Mouse (Mus musculus): Measurements from ENCODE around the gene Eif5a. TPM values are rescaled to one million over a fixed set of nuclear protein-coding genes. Genes with fewer than 3 reads are reported as not detected.

Eif5a gene
- polyA plus RNA-seq, 1 experiment from 2014 or later, result 1,129 TPM

GRCm38 (mm10) chr11:69908645-69909044, 13.1 kb downstream of the Eif5a start:
- WGBS, result 94% methylated on average over 11 of the region's 11 CpGs
- no peaks in the 10 kb centered on the region for H3K9me3 ChIP-seq

GRCm38 (mm10) chr11:69904311-69904710, 17.4 kb downstream of the Eif5a start:
- Histone ChIP-seq H3K36me3 (peaks cover 62% of the 10 kb centered on the region), H3K9me3 (no peaks in the 10 kb centered on the region), H3K4me3 (no peak overlapping the region), H3K27me3 (no peaks in the 10 kb centered on the region), H3K9ac (no peak overlapping the region), H3K4me1 (replicated peaks) (peaks cover 22% of the 10 kb centered on the region), H3K4me2 (no peak overlapping the region), H3K27ac (no peak overlapping the region)
- 98% methylated on average over 9 of the region's 9 CpGs for WGBS
- no peak for ATAC-seq (ENCODE audit: low FRiP score)

More at GRCm38 (mm10) chr11:69908645-69909044, 13.1 kb downstream of the Eif5a start:
- ATAC-seq (ENCODE audit: low FRiP score), result no peak
- Histone ChIP-seq H3K4me2 (no peak overlapping the region), H3K27ac (no peak overlapping the region), H3K4me3 (no peak overlapping the region), H3K9ac (no peak overlapping the region), H3K36me3 (peaks cover 98% of the 10 kb centered on the region), H3K4me1 (replicated peaks) (peaks cover 9% of the 10 kb centered on the region), H3K27me3 (no peaks in the 10 kb centered on the region)

GRCm38 (mm10) chr11:69902972-69903371, 18.8 kb downstream of the Eif5a start:
- Histone ChIP-seq H3K4me3 (peak overlapping the region; percentile 89), H3K9me3 (no peaks in the 10 kb centered on the region), H3K36me3 (peaks cover 49% of the 10 kb centered on the region), H3K27ac (no peak overlapping the region), H3K4me1 (replicated peaks) (peaks cover 35% of the 10 kb centered on the region), H3K27me3 (no peaks in the 10 kb centered on the region), H3K4me2 (peak overlapping the region; percentile 94), H3K9ac (peak overlapping the region; percentile 97)
- WGBS, result 88% methylated on average over 13 of the region's 13 CpGs
- no peak for ATAC-seq (ENCODE audit: low FRiP score)

GRCm38 (mm10) chr11:69901993-69902392, 19.8 kb downstream of the Eif5a start:
- Histone ChIP-seq H3K27me3 (no peaks in the 10 kb centered on the region), H3K4me1 (replicated peaks) (peaks cover 36% of the 10 kb centered on the region), H3K27ac (peak overlapping the region; percentile 99), H3K9me3 (no peaks in the 10 kb centered on the region), H3K9ac (peak overlapping the region; percentile 97), H3K4me3 (peak overlapping the region; percentile 89), H3K36me3 (peaks cover 41% of the 10 kb centered on the region), H3K4me2 (peak overlapping the region; percentile 94)
- under 1% methylated on average over 34 of the region's 39 CpGs for WGBS
- ATAC-seq (ENCODE audit: low FRiP score), result no peak

- peaks cover 36% of the 10 kb centered on the region for H3K4me1 ChIP-seq (replicated peaks)
- peak overlapping the region; percentile 99 for H3K27ac ChIP-seq
- ATAC-seq (ENCODE audit: low FRiP score), result peak; percentile 74
- H3K9me3 ChIP-seq, result no peaks in the 10 kb centered on the region
- peak overlapping the region; percentile 89 for H3K4me3 ChIP-seq
- WGBS, result under 1% methylated on average over 42 of the region's 42 CpGs
- H3K4me2 ChIP-seq, result peak overlapping the region; percentile 94
- peaks cover 36% of the 10 kb centered on the region for H3K36me3 ChIP-seq
- no peaks in the 10 kb centered on the region for H3K27me3 ChIP-seq
- H3K9ac ChIP-seq, result peak overlapping the region; percentile 97
Measured at GRCm38 (mm10) chr11:69901406-69901846, 20.3 kb downstream of the Eif5a start.

- Histone ChIP-seq H3K4me3 (peak within 1 kb of the TSS; percentile 89), H3K4me1 (replicated peaks) (peaks cover 36% of the 10 kb centered on the region), H3K27me3 (no peaks in the 10 kb centered on the region), H3K27ac (peak within 1 kb of the TSS; percentile 99), H3K36me3 (peaks cover 29% of the 10 kb centered on the region), H3K4me2 (peak within 1 kb of the TSS; percentile 94), H3K9me3 (no peaks in the 10 kb centered on the region), H3K9ac (peak within 1 kb of the TSS; percentile 97)
- ATAC-seq (ENCODE audit: low FRiP score), result peak; percentile 93
- WGBS, result under 1% methylated on average over 38 of the region's 38 CpGs
Measured at GRCm38 (mm10) chr11:69900471-69901405, 21.0 kb downstream of the Eif5a start, which contains the start of the genes 2810408A11Rik and Neurl4. 2810408A11Rik (minus strand) TSS chr11:69900987. Neurl4 (plus strand) TSS chr11:69901072.

- Histone ChIP-seq H3K27ac (peak overlapping the region; percentile 99; the same call in 1 of the 2 replicates), H3K36me3 (peaks cover 21% of the 10 kb centered on the region), H3K9me3 (no peaks in the 10 kb centered on the region), H3K4me1 (replicated peaks) (peaks cover 36% of the 10 kb centered on the region), H3K9ac (peak overlapping the region; percentile 97), H3K4me2 (peak overlapping the region; percentile 94), H3K4me3 (peak overlapping the region; percentile 89), H3K27me3 (no peaks in the 10 kb centered on the region)
- WGBS, result 35% methylated on average over 4 of the region's 4 CpGs
- no peak for ATAC-seq (ENCODE audit: low FRiP score)
Measured at GRCm38 (mm10) chr11:69899870-69900269, 21.9 kb downstream of the Eif5a start.

GRCm38 (mm10) chr11:69895291-69895690, 26.5 kb downstream of the Eif5a start, which contains the start of gene Acap1:
Acap1 (minus strand) TSS chr11:69895539.
- ATAC-seq (ENCODE audit: low FRiP score), result no peak
- Histone ChIP-seq H3K27ac (no peak within 1 kb of the TSS), H3K4me2 (no peak within 1 kb of the TSS), H3K27me3 (0 out of 2 replicates have a peak, but pooled peaks cover 3% of the 10 kb centered on the region), H3K9ac (no peak within 1 kb of the TSS), H3K36me3 (peaks cover 3% of the 10 kb centered on the region; the same call in 1 of the 2 replicates), H3K4me3 (no peak within 1 kb of the TSS), H3K9me3 (no peaks in the 10 kb centered on the region), H3K4me1 (replicated peaks) (peaks cover 21% of the 10 kb centered on the region)
- WGBS, result 84% methylated on average over 4 of the region's 4 CpGs

- peaks cover 17% of the 10 kb centered on the region for H3K4me1 ChIP-seq (replicated peaks)
- H3K27ac ChIP-seq, result no peak overlapping the region
- no peak overlapping the region for H3K4me2 ChIP-seq
- H3K9me3 ChIP-seq, result no peaks in the 10 kb centered on the region
- no peak overlapping the region for H3K4me3 ChIP-seq
- WGBS, result 80% methylated on average over 5 of the region's 5 CpGs
- ATAC-seq (ENCODE audit: low FRiP score), result no peak
- H3K36me3 ChIP-seq, result peaks cover 3% of the 10 kb centered on the region; the same call in 1 of the 2 replicates
- no peak overlapping the region for H3K9ac ChIP-seq
- 0 out of 2 replicates have a peak, but pooled peaks cover 3% of the 10 kb centered on the region for H3K27me3 ChIP-seq
Measured at GRCm38 (mm10) chr11:69894671-69895070, 27.1 kb downstream of the Eif5a start.

GRCm38 (mm10) chr11:69891482-69891881, 30.3 kb downstream of the Eif5a start:
- WGBS, result 71% methylated on average over 4 of the region's 4 CpGs
- 0 out of 2 replicates have a peak, but pooled peaks cover 3% of the 10 kb centered on the region for H3K27me3 ChIP-seq
- no peaks in the 10 kb centered on the region for H3K36me3 ChIP-seq
- no peaks in the 10 kb centered on the region; the same call in 1 of the 2 replicates for H3K4me1 ChIP-seq (replicated peaks)
- H3K9me3 ChIP-seq, result no peaks in the 10 kb centered on the region
- no peak overlapping the region for H3K4me2 ChIP-seq
- no peak overlapping the region for H3K9ac ChIP-seq
- ATAC-seq (ENCODE audit: low FRiP score), result no peak
- H3K4me3 ChIP-seq, result no peak overlapping the region
- no peak overlapping the region for H3K27ac ChIP-seq

- no peaks in the 10 kb centered on the region for H3K9me3 ChIP-seq
- no peak overlapping the region for H3K4me2 ChIP-seq
- no peak for ATAC-seq (ENCODE audit: low FRiP score)
- WGBS, result 77% methylated on average over 8 of the region's 8 CpGs
- H3K4me3 ChIP-seq, result no peak overlapping the region
- H3K27me3 ChIP-seq, result peaks cover 16% of the 10 kb centered on the region
- no peak overlapping the region for H3K9ac ChIP-seq
- H3K4me1 ChIP-seq (replicated peaks), result no peaks in the 10 kb centered on the region; the same call in 1 of the 2 replicates
- H3K27ac ChIP-seq, result no peak overlapping the region
- no peaks in the 10 kb centered on the region for H3K36me3 ChIP-seq
Measured at GRCm38 (mm10) chr11:69886907-69887635, 34.7 kb downstream of the Eif5a start.

GRCm38 (mm10) chr11:69884663-69885062, 37.1 kb downstream of the Eif5a start:
- peaks cover 34% of the 10 kb centered on the region for H3K27me3 ChIP-seq
- H3K4me3 ChIP-seq, result no peak overlapping the region
- no peaks in the 10 kb centered on the region for H3K9me3 ChIP-seq
- WGBS, result 86% methylated on average over 8 of the region's 8 CpGs
- peaks cover 18% of the 10 kb centered on the region for H3K4me1 ChIP-seq (replicated peaks)
- H3K9ac ChIP-seq, result no peak overlapping the region
- no peak overlapping the region for H3K4me2 ChIP-seq
- H3K27ac ChIP-seq, result no peak overlapping the region
- ATAC-seq (ENCODE audit: low FRiP score), result no peak
- no peaks in the 10 kb centered on the region for H3K36me3 ChIP-seq

Measured in hindbrain, embryonic 13.5 days (tissue).